Mouse (Mus musculus): ENCODE measurements around the gene Snrpd2.
"Not testable (repeated sequence)": the region's sequence is repeated elsewhere in the genome, so short reads cannot be mapped to it uniquely, and the experiment has no call there.

The Snrpd2 gene

GRCm38 (mm10) chr7:19148875-19149541 is 514 bp upstream of the Snrpd2 start, which contains the start of gene Qpctl:
Gene Qpctl, minus strand, starts transcription at chr7:19149291.
- peak; percentile 78 to 96 for DNase-seq (ENCODE audit: low spot score in 2 of 2)

- DNase-seq (ENCODE audit: low spot score in 2 of 2): not testable (repeated sequence)
Observed at GRCm38 (mm10) chr7:19151121-19151520, 1.6 kb downstream of the Snrpd2 start.

GRCm38 (mm10) chr7:19154796-19155195 is 5.3 kb downstream of the Snrpd2 start:
- no peak for DNase-seq (ENCODE audit: low spot score in 2 of 2)

- no peak for DNase-seq (ENCODE audit: low spot score in 2 of 2)
Observed at GRCm38 (mm10) chr7:19155825-19156475, 6.4 kb downstream of the Snrpd2 start.

GRCm38 (mm10) chr7:19157160-19157800 is 7.8 kb downstream of the Snrpd2 start:
- peak; percentile 97 for DNase-seq (ENCODE audit: low spot score in 2 of 2)

- DNase-seq (ENCODE audit: low spot score in 2 of 2): no peak
Observed at GRCm38 (mm10) chr7:19158601-19159000, 9.1 kb downstream of the Snrpd2 start.

- DNase-seq (ENCODE audit: low spot score in 2 of 2): no peak
Observed at GRCm38 (mm10) chr7:19159411-19159810, 9.9 kb downstream of the Snrpd2 start.

GRCm38 (mm10) chr7:19160115-19160514 is 10.6 kb downstream of the Snrpd2 start:
- DNase-seq (ENCODE audit: low spot score in 2 of 2): no peak

GRCm38 (mm10) chr7:19162928-19163327 is 13.4 kb downstream of the Snrpd2 start:
- no peak for DNase-seq (ENCODE audit: low spot score in 2 of 2)

GRCm38 (mm10) chr7:19163752-19164151 is 14.2 kb downstream of the Snrpd2 start:
- no peak for DNase-seq (ENCODE audit: low spot score in 2 of 2)

- DNase-seq (ENCODE audit: low spot score in 2 of 2): no peak
Observed at GRCm38 (mm10) chr7:19164189-19164588, 14.7 kb downstream of the Snrpd2 start.

- no peak for DNase-seq (ENCODE audit: low spot score in 2 of 2)
Observed at GRCm38 (mm10) chr7:19164978-19165377, 15.5 kb downstream of the Snrpd2 start.

- no peak for DNase-seq (ENCODE audit: low spot score in 2 of 2)
Observed at GRCm38 (mm10) chr7:19165656-19166423, 16.3 kb downstream of the Snrpd2 start, which contains the start of gene Gipr. Gene Gipr, minus strand, starts transcription at chr7:19166127.

- DNase-seq (ENCODE audit: low spot score in 2 of 2): no peak
Observed at GRCm38 (mm10) chr7:19166990-19167389, 17.5 kb downstream of the Snrpd2 start.

- no peak for DNase-seq (ENCODE audit: low spot score in 2 of 2)
Observed at GRCm38 (mm10) chr7:19169506-19169905, 20.0 kb downstream of the Snrpd2 start.

GRCm38 (mm10) chr7:19170142-19170541 is 20.6 kb downstream of the Snrpd2 start:
- DNase-seq (ENCODE audit: low spot score in 2 of 2): no peak

GRCm38 (mm10) chr7:19171831-19172230 is 22.3 kb downstream of the Snrpd2 start:
- no peak for DNase-seq (ENCODE audit: low spot score in 2 of 2)

GRCm38 (mm10) chr7:19172874-19173273 is 23.4 kb downstream of the Snrpd2 start:
- DNase-seq (ENCODE audit: low spot score in 2 of 2): peak; percentile 82 to 89

- peak; percentile 44 to 62 for DNase-seq (ENCODE audit: low spot score in 2 of 2)
Observed at GRCm38 (mm10) chr7:19175708-19176515, 26.4 kb downstream of the Snrpd2 start, which contains the start of gene Eml2. Gene Eml2, plus strand, starts transcription at chr7:19176421.

- no peak for DNase-seq (ENCODE audit: low spot score in 2 of 2)
Observed at GRCm38 (mm10) chr7:19176516-19176947, 27.0 kb downstream of the Snrpd2 start.

GRCm38 (mm10) chr7:19177216-19177615 is 27.7 kb downstream of the Snrpd2 start:
- DNase-seq (ENCODE audit: low spot score in 2 of 2): no peak
